Mouse (Mus musculus): Measurements from ENCODE around the gene Baz1a.

DNA sequence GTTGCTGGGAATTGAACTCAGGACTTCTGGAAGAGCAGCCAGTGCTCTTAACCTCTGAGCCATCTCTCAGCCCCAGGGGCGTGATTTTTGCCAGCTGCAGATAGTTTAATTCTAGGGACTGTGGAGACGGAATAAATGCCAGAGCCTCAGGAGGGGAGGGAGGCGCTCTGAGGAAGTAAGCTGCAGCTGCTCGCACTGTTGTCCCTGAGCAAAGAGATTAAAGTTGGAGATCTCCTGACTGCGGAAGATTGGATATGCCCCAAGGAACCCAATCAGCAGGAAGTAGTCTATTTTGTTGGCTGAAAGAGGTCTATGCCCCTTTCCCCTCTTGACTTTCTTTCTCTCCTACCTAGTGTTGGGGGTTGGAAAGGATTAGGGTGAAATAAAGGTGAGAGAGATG is 137.3 kb downstream of the Baz1a start:
- TF ChIP-seq CTCF (IDR thresholded peaks at IDR 0.05) (no peak), EP300 (IDR thresholded peaks at IDR 0.05) (no peak)

Measured in lung, postnatal 0 days (tissue).